Comparison of ENCODE assay signal across 8 mouse cellular contexts in the genomic region with DNA sequence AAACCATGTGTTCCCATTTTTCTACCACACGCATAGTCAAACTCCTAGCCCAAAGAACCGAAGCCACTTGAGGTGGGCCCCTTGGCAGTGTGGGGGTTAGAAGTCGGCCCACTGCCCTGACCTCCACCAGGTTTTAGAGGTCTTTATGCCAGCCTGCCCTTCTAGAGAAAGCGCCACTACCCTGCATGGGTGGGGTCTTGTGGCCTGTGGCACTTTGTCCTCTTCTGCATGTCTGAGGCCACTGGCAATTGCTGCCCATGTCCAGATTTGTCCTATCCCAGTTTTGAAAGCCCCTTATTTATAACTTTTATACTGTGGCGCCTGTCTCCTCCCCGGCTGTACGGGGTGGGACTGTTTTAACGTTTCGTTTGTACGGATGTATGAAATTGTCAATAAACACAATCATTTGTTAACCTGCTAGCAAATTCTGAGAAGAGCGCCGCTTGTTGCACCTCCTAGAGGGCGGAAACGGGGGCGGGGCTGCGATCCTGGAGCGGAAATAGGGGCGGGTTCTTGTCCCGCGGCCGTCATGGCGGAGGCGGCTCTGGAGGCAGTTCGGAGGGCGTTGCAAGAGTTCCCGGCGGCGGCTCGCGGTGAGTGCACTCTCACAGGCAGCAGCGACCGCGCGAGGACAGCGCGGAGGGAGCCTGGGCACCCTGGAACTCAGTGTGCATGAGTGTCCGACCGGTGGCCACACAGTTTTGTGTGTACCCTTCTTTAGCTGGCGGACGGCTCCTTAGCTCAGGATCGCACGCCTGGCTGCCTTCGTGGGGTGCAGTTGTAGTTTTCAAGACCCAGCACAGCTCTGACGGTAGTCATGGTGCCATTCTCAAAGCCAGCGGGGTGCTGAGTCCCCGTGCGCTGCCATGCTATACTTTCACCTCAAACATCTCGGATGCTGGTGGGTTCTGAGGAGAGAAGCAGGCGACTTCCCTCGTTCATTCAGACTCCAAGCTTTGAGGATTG. TPM values are rescaled to one million over a fixed set of nuclear protein-coding genes. Genes with fewer than 3 reads are reported as not detected.
DNase-seq lines count a peak whose midpoint lies in the region; ATAC-seq and TF ChIP-seq lines count a peak whose summit lies in the region.

Gene Jmjd7, plus strand, starts transcription at position 500 of the 966 bp plus-strand sequence.
Gene Gm28042, plus strand, starts transcription at position 510 of the 966 bp plus-strand sequence.

- peak; percentile 96 for DNase-seq in MEL (ENCODE audit: low read depth, low spot score)
- DNase-seq in cerebellum, adult 2 months, result peak; percentile 89 to 90
- peak; percentile 90 for DNase-seq in forebrain, postnatal 0 days
- DNase-seq in layer of hippocampus, adult 9-11 months, result peak; percentile 87
- DNase-seq in lung, postnatal 0 days (ENCODE audit: low spot score), result peak; percentile 97
- peak; percentile 86 for DNase-seq in ovary, postnatal 14 days (ENCODE audit: low spot score)
- peak; percentile 97 for DNase-seq in thymus, postnatal 14 days

- H3K36me3 ChIP-seq in MEL (ENCODE audit: control insufficient read depth in 1 of 2, insufficient read depth in 2 of 2, low read length in 2 of 2), result peaks cover 0 to 3% of the 10 kb centered on the region in 2 experiments; a peak in 1 of 4 replicates
- peaks cover 39% of the 10 kb centered on the region for H3K36me3 ChIP-seq in forebrain, postnatal 0 days (ENCODE audit: insufficient read depth)
- H3K36me3 ChIP-seq in lung, postnatal 0 days (ENCODE audit: insufficient read depth, low read length), result peaks cover 9% of the 10 kb centered on the region; the same call in 1 of the 2 replicates

- TF ChIP-seq EP300 in MEL (IDR thresholded peaks at IDR 0.05; ENCODE audit: low read depth in 1 of 2, low read length in 2 of 2), result no peak
- TF ChIP-seq EP300 in lung, postnatal 0 days (IDR thresholded peaks at IDR 0.05), result peak; percentile 53

- peak within 1 kb of the TSS; percentile 78 for H3K9ac ChIP-seq in MEL (ENCODE audit: control insufficient read depth, low read depth, low read length, poor library complexity, severe bottlenecking)
- peak within 1 kb of the TSS; percentile 70 for H3K9ac ChIP-seq in forebrain, postnatal 0 days
- H3K9ac ChIP-seq in lung, postnatal 0 days (replicated peaks; ENCODE audit: low read depth), result peak within 1 kb of the TSS; percentile 73

- no peak for TF ChIP-seq CTCF in MEL (IDR thresholded peaks at IDR 0.05 in 2 of 3, conservative IDR thresholded peaks at IDR 0.05 in 1 of 3; ENCODE audit: control insufficient read depth in 1 of 3, insufficient read depth in 1 of 3, low read depth in 2 of 3, low read length in 3 of 3, poor library complexity in 1 of 3, severe bottlenecking in 1 of 3)
- no peak for TF ChIP-seq CTCF in cerebellum, adult 2 months (IDR thresholded peaks at IDR 0.05; ENCODE audit: borderline replicate concordance, insufficient read depth, low read depth, low read length)
- TF ChIP-seq CTCF in forebrain, postnatal 0 days (IDR thresholded peaks at IDR 0.05; ENCODE audit: low read depth), result peak; percentile 35
- peak; percentile 39 for TF ChIP-seq CTCF in lung, postnatal 0 days (IDR thresholded peaks at IDR 0.05)

- ATAC-seq in forebrain, postnatal 0 days, result peak; percentile 96
- ATAC-seq in hematopoietic stem cell, adult 5-6 weeks (replicated peaks in 1 of 2; ENCODE audit: insufficient read depth in 1 of 2, low FRiP score in 2 of 2, low TSS enrichment in 1 of 2, low read depth in 1 of 2, poor library complexity in 2 of 2, severe bottlenecking in 2 of 2), result peak; percentile 91 to 93
- ATAC-seq in lung, postnatal 0 days, result peak; percentile 91

- H3K79me2 ChIP-seq in MEL (ENCODE audit: control insufficient read depth, insufficient read depth, low read length, poor library complexity), result no peaks in the 10 kb centered on the region; the same call in 1 of the 2 replicates

- no peak for TF ChIP-seq RAD21 in MEL (IDR thresholded peaks at IDR 0.05; ENCODE audit: low read depth, low read length)

- peak within 1 kb of the TSS; percentile 73 to 92 for H3K4me3 ChIP-seq in MEL (ENCODE audit: control insufficient read depth in 1 of 2, insufficient read depth in 1 of 2, low read depth in 2 of 2, low read length in 2 of 2)
- H3K4me3 ChIP-seq in cerebellum, adult 2 months (replicated peaks; ENCODE audit: insufficient read depth, low read depth, low read length), result peak within 1 kb of the TSS; percentile 75
- peak within 1 kb of the TSS; percentile 66 for H3K4me3 ChIP-seq in forebrain, postnatal 0 days (ENCODE audit: low read depth, low read length)
- H3K4me3 ChIP-seq in lung, postnatal 0 days (ENCODE audit: low read depth, low read length), result peak within 1 kb of the TSS; percentile 59

- peaks cover 0 to 12% of the 10 kb centered on the region in 2 experiments; a peak in 2 of 4 replicates for H3K4me1 ChIP-seq in MEL (ENCODE audit: control insufficient read depth in 1 of 2, insufficient read depth in 2 of 2, low read length in 2 of 2)
- H3K4me1 ChIP-seq in cerebellum, adult 2 months (ENCODE audit: control insufficient read depth, insufficient read depth, low read length), result peaks cover 8% of the 10 kb centered on the region; the same call in 1 of the 2 replicates
- 0 out of 2 replicates have a peak, but pooled peaks cover 4% of the 10 kb centered on the region for H3K4me1 ChIP-seq in forebrain, postnatal 0 days (ENCODE audit: insufficient read depth)
- peaks cover 9% of the 10 kb centered on the region for H3K4me1 ChIP-seq in lung, postnatal 0 days (ENCODE audit: insufficient read depth, low read depth, low read length)

- no peaks in the 10 kb centered on the region for H3K9me3 ChIP-seq in MEL (replicated peaks; ENCODE audit: insufficient read depth, low read length)
- H3K9me3 ChIP-seq in forebrain, postnatal 0 days (ENCODE audit: low read length), result no peaks in the 10 kb centered on the region
- no peaks in the 10 kb centered on the region for H3K9me3 ChIP-seq in lung, postnatal 0 days (ENCODE audit: low read length)

- H3K27me3 ChIP-seq in MEL (ENCODE audit: control insufficient read depth in 1 of 2, insufficient read depth in 2 of 2, low read length in 2 of 2), result no peaks in the 10 kb centered on the region
- H3K27me3 ChIP-seq in cerebellum, adult 2 months (ENCODE audit: control insufficient read depth, insufficient read depth, low read length), result no peaks in the 10 kb centered on the region
- no peaks in the 10 kb centered on the region for H3K27me3 ChIP-seq in forebrain, postnatal 0 days (ENCODE audit: insufficient read depth, low read length)
- H3K27me3 ChIP-seq in lung, postnatal 0 days (replicated peaks; ENCODE audit: insufficient read depth, low read length), result no peaks in the 10 kb centered on the region

- peak within 1 kb of the TSS; percentile 66 for H3K27ac ChIP-seq in MEL (ENCODE audit: control insufficient read depth, low read depth, low read length)
- peak within 1 kb of the TSS; percentile 83 for H3K27ac ChIP-seq in cerebellum, adult 2 months (ENCODE audit: insufficient read depth, low read length)
- peak within 1 kb of the TSS; percentile 82 for H3K27ac ChIP-seq in forebrain, postnatal 0 days (ENCODE audit: low read depth, low read length)
- peak within 1 kb of the TSS; percentile 90 for H3K27ac ChIP-seq in lung, postnatal 0 days (ENCODE audit: low read length)

- H3K4me2 ChIP-seq in forebrain, postnatal 0 days (ENCODE audit: low read depth), result peak within 1 kb of the TSS; percentile 75
- H3K4me2 ChIP-seq in lung, postnatal 0 days (replicated peaks; ENCODE audit: low read depth, low read length), result peak within 1 kb of the TSS; percentile 79

- WGBS in cerebellum, adult 2 months, result 5% methylated on average over 50 of the region's 50 CpGs
- WGBS in forebrain, postnatal 0 days, result 6% methylated on average over 50 of the region's 50 CpGs
- 5% methylated on average over 50 of the region's 50 CpGs for WGBS in lung, postnatal 0 days

- TF ChIP-seq POLR2A in MEL (IDR thresholded peaks at IDR 0.05; ENCODE audit: control insufficient read depth in 1 of 2, insufficient read depth in 1 of 2, low read depth in 1 of 2, low read length in 2 of 2, poor library complexity in 1 of 2), result peak; percentile 75 to 93; a peak in 3 of 4 replicates
- peak; percentile 73 for TF ChIP-seq POLR2A in cerebellum, adult 2 months (IDR thresholded peaks at IDR 0.05; ENCODE audit: borderline replicate concordance, insufficient read depth, low read length)

TF ChIP-seq in MEL, 35 proteins besides CTCF, POLR2A, EP300 and RAD21 (continues in another document):
- TF ChIP-seq UBTF (IDR thresholded peaks at IDR 0.05; ENCODE audit: borderline replicate concordance, insufficient read depth, low read depth, low read length) (no peak), ETS1 (IDR thresholded peaks at IDR 0.05; ENCODE audit: low read depth, low read length) (no peak), MAZ (IDR thresholded peaks at IDR 0.05; ENCODE audit: low read depth, low read length) (no peak), KAT2A (conservative IDR thresholded peaks at IDR 0.05; ENCODE audit: low read depth, low read length) (no peak), ZMIZ1 (IDR thresholded peaks at IDR 0.05; ENCODE audit: low read depth, low read length) (0 out of 2 replicates have a peak, but pooled peaks have one; percentile 33), SIN3A (IDR thresholded peaks at IDR 0.05; ENCODE audit: low read length) (0 out of 2 replicates have a peak, but pooled peaks have one; percentile 1), NELFE (IDR thresholded peaks at IDR 0.05; ENCODE audit: low read depth, low read length) (peak; percentile 72), TAL1 (IDR thresholded peaks at IDR 0.05; ENCODE audit: low read length) (no peak), USF1 (IDR thresholded peaks at IDR 0.05; ENCODE audit: low read depth, low read length) (no peak)

RNA-seq across cellular contexts. Expression of gene Jmjd7, which starts in this region (rescaled TPM):
- total RNA-seq in MEL (2012; rRNA removed), result 4.2 and 5.9 TPM in 2 replicates
- polyA plus RNA-seq in MEL (2012; ENCODE audit: insufficient read depth in 1 of 2, insufficient read length in 2 of 2, low read depth in 1 of 2, low replicate concordance in 2 of 2, missing spikeins in 1 of 2), result 10 to 100 TPM in 1 of 2 experiments, not detected in 1; 12.0 TPM
- polyA plus RNA-seq in cerebellum, adult 2 months (2012; rRNA removed), result 11.2 and 11.9 TPM in 2 replicates
- 12.7 and 14.6 TPM in 2 replicates for total RNA-seq in forebrain, postnatal 0 days (2014; rRNA removed)
- 16.4 and 16.9 TPM in 2 replicates for polyA plus RNA-seq in forebrain, postnatal 0 days (2015; fragmentation: Nextera tagmentation; extraction: Ambion mirVana)
- total RNA-seq in hematopoietic stem cell, adult 5-6 weeks (2017), result 6.1 and 7.9 TPM in 2 replicates
- polyA plus RNA-seq in lung, postnatal 0 days (2015; fragmentation: Nextera tagmentation; extraction: Ambion mirVana), result 18.1 and 22.6 TPM in 2 replicates

RNA-seq across cellular contexts. Expression of gene Gm28042, which starts in this region (rescaled TPM):
- total RNA-seq in MEL (2012; rRNA removed), result 0.46 and 0.96 TPM in 2 replicates
- polyA plus RNA-seq in MEL (2012; ENCODE audit: insufficient read depth in 1 of 2, insufficient read length in 2 of 2, low read depth in 1 of 2, low replicate concordance in 2 of 2, missing spikeins in 1 of 2), result 1 to 10 TPM in 1 of 2 experiments, not detected in 1; 1.7 TPM
- 9.0 and 10.8 TPM in 2 replicates for polyA plus RNA-seq in cerebellum, adult 2 months (2012; rRNA removed)
- 4.3 and 7.5 TPM in 2 replicates for total RNA-seq in forebrain, postnatal 0 days (2014; rRNA removed)
- polyA plus RNA-seq in forebrain, postnatal 0 days (2015; fragmentation: Nextera tagmentation; extraction: Ambion mirVana), result 0.72 and 1.2 TPM in 2 replicates
- 0.15 and 1.4 TPM in 2 replicates for total RNA-seq in hematopoietic stem cell, adult 5-6 weeks (2017)
- polyA plus RNA-seq in lung, postnatal 0 days (2015; fragmentation: Nextera tagmentation; extraction: Ambion mirVana), result 0.69 and 0.70 TPM in 2 replicates

Comparison
In these comparisons a context has a peak if more than half of its experiments do, and no peak if none do; other contexts are left out.
1. Peak in every context shown above with its lines: DNase-seq, ATAC-seq, H3K4me3 ChIP-seq and H3K27ac ChIP-seq.
2. CTCF ChIP-seq: peak in forebrain, postnatal 0 days (single experiment) and lung, postnatal 0 days (single experiment); none in MEL (0 of 3) and cerebellum, adult 2 months (single experiment).